Mouse (Mus musculus) hindbrain, embryonic 10.5 days (tissue): ENCODE measurements around the gene Arhgap32. TPM values are rescaled to one million over a fixed set of nuclear protein-coding genes. Genes with fewer than 3 reads are reported as not detected.

ENCODE experiments used
- DNase-seq: peaks from one replicate; pipeline ENCODE4 v3.0.0-alpha.2; 2017; ENCODE audit warnings: low spot score
- H3K27ac ChIP-seq: fragments of 300-500 bp; sonication (generic); 2 replicates; pipeline ENCODE4 v1.5.1; 2016; ENCODE audit warnings: mild to moderate bottlenecking, moderate library complexity
- H3K27me3 ChIP-seq: fragments of 300-500 bp; sonication (generic); 2 replicates; pipeline ENCODE4 v1.6.1; 2016; ENCODE audit warnings: mild to moderate bottlenecking; ENCODE audit not compliant: poor library complexity, insufficient read depth, severe bottlenecking
- H3K36me3 ChIP-seq: fragments of 300-500 bp; sonication (generic); 2 replicates; pipeline ENCODE4 v1.6.1; 2016; ENCODE audit warnings: mild to moderate bottlenecking, moderate library complexity
- H3K4me1 ChIP-seq: fragments of 300-500 bp; sonication (generic); replicated peaks from 2 replicates; pipeline ENCODE4 v1.6.1; 2016; ENCODE audit warnings: mild to moderate bottlenecking
- H3K4me3 ChIP-seq: fragments of 300-500 bp; sonication (generic); 2 replicates; pipeline ENCODE4 v1.5.1; 2016; ENCODE audit warnings: mild to moderate bottlenecking, moderate library complexity
- H3K9me3 ChIP-seq: fragments of 300-500 bp; sonication (generic); 2 replicates; pipeline ENCODE4 v1.6.1; 2016; ENCODE audit warnings: mild to moderate bottlenecking, moderate library complexity
- WGBS: fragments of 180-500 bp; shearing (Covaris S2); methylation state at CpG from one replicate; pipeline ENCODE4 v1.1.7; 2016; 5-methylcytosine and 5-hydroxymethylcytosine counted together
- polyA plus RNA-seq: library from polyadenylated mRNA; unstranded; fragments of >200 nt; fragmentation: Nextera tagmentation; extraction: Ambion mirVana; gene quantifications from 2 replicates; pipeline ENCODE4 v1.2.1, GENCODE M21; 2016

Arhgap32 gene
- 4.6 TPM in 2 replicates for polyA plus RNA-seq

GRCm38 (mm10) chr9:32115786-32116185 lies at the start of gene Arhgap32:
TSS of gene Arhgap32 (plus strand) at chr9:32116136.
- peaks cover 3% of the 10 kb centered on the region; the same call in 1 of the 2 replicates for H3K9me3 ChIP-seq
- no peaks in the 10 kb centered on the region for H3K36me3 ChIP-seq
- H3K4me1 ChIP-seq, result no peaks in the 10 kb centered on the region
- no peak within 1 kb of the TSS for H3K4me3 ChIP-seq
- no peaks in the 10 kb centered on the region for H3K27me3 ChIP-seq
- no peak within 1 kb of the TSS for H3K27ac ChIP-seq
- 93% methylated on average over 1 of the region's 1 CpGs for WGBS
- no peak for DNase-seq

GRCm38 (mm10) chr9:32072778-32073177 lies 43.2 kb upstream of the Arhgap32 start:
- Histone ChIP-seq H3K4me3 (no peak overlapping the region), H3K4me1 (no peaks in the 10 kb centered on the region), H3K9me3 (no peaks in the 10 kb centered on the region), H3K36me3 (peaks cover 10% of the 10 kb centered on the region; the same call in 1 of the 2 replicates), H3K27me3 (no peaks in the 10 kb centered on the region), H3K27ac (no peak overlapping the region)
- WGBS, result 94% methylated on average over 6 of the region's 6 CpGs
- DNase-seq, result no peak

- Histone ChIP-seq H3K4me3 (no peak overlapping the region), H3K27me3 (no peaks in the 10 kb centered on the region), H3K9me3 (no peaks in the 10 kb centered on the region), H3K4me1 (peaks cover 11% of the 10 kb centered on the region), H3K36me3 (no peaks in the 10 kb centered on the region), H3K27ac (no peak overlapping the region)
- WGBS, result 75% methylated on average over 4 of the region's 4 CpGs
- DNase-seq, result no peak
Observed at GRCm38 (mm10) chr9:32088106-32088776, 27.7 kb upstream of the Arhgap32 start.

- no peak overlapping the region for H3K27ac ChIP-seq
- peaks cover 11% of the 10 kb centered on the region for H3K4me1 ChIP-seq
- H3K27me3 ChIP-seq, result no peaks in the 10 kb centered on the region
- DNase-seq, result no peak
- no peak overlapping the region for H3K4me3 ChIP-seq
- H3K9me3 ChIP-seq, result no peaks in the 10 kb centered on the region
- no peaks in the 10 kb centered on the region for H3K36me3 ChIP-seq
- 60% methylated on average over 3 of the region's 3 CpGs for WGBS
Observed at GRCm38 (mm10) chr9:32088882-32089281, 27.1 kb upstream of the Arhgap32 start.

- no peak overlapping the region for H3K27ac ChIP-seq
- H3K27me3 ChIP-seq, result no peaks in the 10 kb centered on the region
- H3K4me1 ChIP-seq, result peaks cover 21% of the 10 kb centered on the region
- no peak overlapping the region for H3K4me3 ChIP-seq
- DNase-seq, result no peak
- H3K36me3 ChIP-seq, result no peaks in the 10 kb centered on the region
- WGBS, result 56% methylated on average over 2 of the region's 2 CpGs
- H3K9me3 ChIP-seq, result no peaks in the 10 kb centered on the region
Observed at GRCm38 (mm10) chr9:32093456-32093855, 22.5 kb upstream of the Arhgap32 start.

- no peak for DNase-seq
- H3K27ac ChIP-seq, result no peak overlapping the region
- H3K4me1 ChIP-seq, result peaks cover 21% of the 10 kb centered on the region
- H3K36me3 ChIP-seq, result no peaks in the 10 kb centered on the region
- H3K27me3 ChIP-seq, result no peaks in the 10 kb centered on the region
- H3K9me3 ChIP-seq, result no peaks in the 10 kb centered on the region
- WGBS, result 65% methylated on average over 13 of the region's 13 CpGs
- H3K4me3 ChIP-seq, result no peak overlapping the region
Observed at GRCm38 (mm10) chr9:32094351-32095120, 21.4 kb upstream of the Arhgap32 start.

GRCm38 (mm10) chr9:32095511-32095910 lies 20.4 kb upstream of the Arhgap32 start:
- Histone ChIP-seq H3K9me3 (no peaks in the 10 kb centered on the region), H3K27ac (no peak overlapping the region), H3K36me3 (no peaks in the 10 kb centered on the region), H3K4me3 (no peak overlapping the region), H3K27me3 (no peaks in the 10 kb centered on the region), H3K4me1 (peaks cover 21% of the 10 kb centered on the region)
- WGBS, result 89% methylated on average over 4 of the region's 4 CpGs
- DNase-seq, result no peak

- Histone ChIP-seq H3K36me3 (no peaks in the 10 kb centered on the region), H3K4me1 (peaks cover 21% of the 10 kb centered on the region), H3K4me3 (no peak overlapping the region), H3K9me3 (no peaks in the 10 kb centered on the region), H3K27me3 (no peaks in the 10 kb centered on the region), H3K27ac (no peak overlapping the region)
- 84% methylated on average over 7 of the region's 7 CpGs for WGBS
- no peak for DNase-seq
Observed at GRCm38 (mm10) chr9:32096541-32096940, 19.4 kb upstream of the Arhgap32 start.

- Histone ChIP-seq H3K9me3 (no peaks in the 10 kb centered on the region), H3K36me3 (no peaks in the 10 kb centered on the region), H3K4me3 (no peak overlapping the region), H3K27ac (no peak overlapping the region), H3K27me3 (no peaks in the 10 kb centered on the region), H3K4me1 (peaks cover 21% of the 10 kb centered on the region)
- no peak for DNase-seq
- WGBS, result 77% methylated on average over 4 of the region's 4 CpGs
Observed at GRCm38 (mm10) chr9:32097123-32097522, 18.8 kb upstream of the Arhgap32 start.

GRCm38 (mm10) chr9:32098425-32099155 lies 17.3 kb upstream of the Arhgap32 start:
- 92% methylated on average over 9 of the region's 9 CpGs for WGBS
- no peaks in the 10 kb centered on the region for H3K9me3 ChIP-seq
- no peak for DNase-seq
- no peaks in the 10 kb centered on the region for H3K27me3 ChIP-seq
- no peak overlapping the region for H3K4me3 ChIP-seq
- no peaks in the 10 kb centered on the region for H3K36me3 ChIP-seq
- H3K27ac ChIP-seq, result no peak overlapping the region
- 0 out of 2 replicates have a peak, but pooled peaks cover 17% of the 10 kb centered on the region for H3K4me1 ChIP-seq

GRCm38 (mm10) chr9:32100561-32100960 lies 15.4 kb upstream of the Arhgap32 start:
- no peak overlapping the region for H3K27ac ChIP-seq
- DNase-seq, result no peak
- H3K4me1 ChIP-seq, result 0 out of 2 replicates have a peak, but pooled peaks cover 8% of the 10 kb centered on the region
- no peaks in the 10 kb centered on the region for H3K27me3 ChIP-seq
- no peaks in the 10 kb centered on the region for H3K9me3 ChIP-seq
- WGBS, result 89% methylated on average over 8 of the region's 8 CpGs
- H3K4me3 ChIP-seq, result no peak overlapping the region
- no peaks in the 10 kb centered on the region for H3K36me3 ChIP-seq

- no peaks in the 10 kb centered on the region for H3K27me3 ChIP-seq
- H3K4me1 ChIP-seq, result 0 out of 2 replicates have a peak, but pooled peaks cover under 1% of the 10 kb centered on the region
- DNase-seq, result no peak
- H3K9me3 ChIP-seq, result no peaks in the 10 kb centered on the region
- H3K27ac ChIP-seq, result no peak overlapping the region
- no peak overlapping the region for H3K4me3 ChIP-seq
- no peaks in the 10 kb centered on the region for H3K36me3 ChIP-seq
- WGBS, result 88% methylated on average over 2 of the region's 2 CpGs
Observed at GRCm38 (mm10) chr9:32101488-32101887, 14.4 kb upstream of the Arhgap32 start.

GRCm38 (mm10) chr9:32104670-32105069 lies 11.3 kb upstream of the Arhgap32 start:
- H3K27me3 ChIP-seq, result no peaks in the 10 kb centered on the region
- 87% methylated on average over 8 of the region's 8 CpGs for WGBS
- no peak overlapping the region for H3K4me3 ChIP-seq
- H3K27ac ChIP-seq, result no peak overlapping the region
- no peaks in the 10 kb centered on the region for H3K9me3 ChIP-seq
- no peak for DNase-seq
- H3K36me3 ChIP-seq, result no peaks in the 10 kb centered on the region
- no peaks in the 10 kb centered on the region for H3K4me1 ChIP-seq
